In the genomic region with DNA sequence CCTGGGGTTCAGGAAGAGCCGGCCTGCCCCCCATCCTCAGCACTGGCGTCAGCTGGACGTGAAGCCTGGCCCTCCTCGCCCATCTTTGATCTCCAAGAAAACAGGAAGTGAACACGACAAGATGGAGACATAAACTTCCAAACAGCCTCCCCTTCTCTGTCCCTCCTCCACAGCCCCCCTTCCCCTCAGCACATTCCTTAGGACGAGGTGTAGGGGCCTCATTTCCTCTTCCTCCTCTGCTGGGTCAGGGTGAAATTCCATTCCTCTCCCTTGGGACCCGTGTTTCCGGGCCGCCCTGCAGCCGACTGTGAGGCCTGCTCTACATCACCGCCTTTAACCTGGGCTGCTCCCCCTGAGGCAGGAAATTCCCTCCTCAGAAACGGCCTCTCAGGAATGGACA, we compare ENCODE assay signal across 7 mouse cellular contexts. TPM values are rescaled to one million over a fixed set of nuclear protein-coding genes. Genes with fewer than 3 reads are reported as not detected.
A peak's percentile ranks its signal among the peaks of the same experiment; 100 is the strongest.
DNase-seq lines count a peak whose midpoint lies in the region; ATAC-seq and TF ChIP-seq lines count a peak whose summit lies in the region.

No protein-coding gene starts in this region.

- WGBS in heart, embryonic 15.5 days = 44% methylated on average over 12 of the region's 12 CpGs
- WGBS in limb, embryonic 13.5 days = 17% methylated on average over 12 of the region's 12 CpGs
- 60% methylated on average over 11 of the region's 12 CpGs for WGBS in stomach, postnatal 0 days

- H3K4me3 ChIP-seq in E14TG2a.4 (replicated peaks; ENCODE audit: low read length) = 0 out of 2 replicates have a peak overlapping the region, but pooled peaks have one; percentile 3
- H3K4me3 ChIP-seq in heart, embryonic 15.5 days = no peak overlapping the region
- H3K4me3 ChIP-seq in limb, embryonic 13.5 days = no peak overlapping the region
- H3K4me3 ChIP-seq in stomach, postnatal 0 days (ENCODE audit: low read depth, low read length) = no peak overlapping the region

- no peak for TF ChIP-seq EP300 in stomach, postnatal 0 days (optimal IDR thresholded peaks at IDR 0.05)

- peaks cover 50% of the 10 kb centered on the region for H3K4me1 ChIP-seq in E14TG2a.4 (replicated peaks; ENCODE audit: low read depth, low read length)
- peaks cover 40% of the 10 kb centered on the region for H3K4me1 ChIP-seq in heart, embryonic 15.5 days (replicated peaks)
- peaks cover 30% of the 10 kb centered on the region for H3K4me1 ChIP-seq in limb, embryonic 13.5 days
- no peaks in the 10 kb centered on the region for H3K4me1 ChIP-seq in stomach, postnatal 0 days (replicated peaks; ENCODE audit: control insufficient read depth, insufficient read depth)

- no peak overlapping the region; the same call in 1 of the 2 replicates for H3K4me2 ChIP-seq in heart, embryonic 15.5 days
- H3K4me2 ChIP-seq in limb, embryonic 13.5 days (replicated peaks) = no peak overlapping the region
- no peak overlapping the region for H3K4me2 ChIP-seq in stomach, postnatal 0 days (replicated peaks; ENCODE audit: low read depth)

- ATAC-seq in heart, embryonic 15.5 days (replicated peaks; ENCODE audit: insufficient number of reproducible peaks, insufficient read depth, low FRiP score, low read depth) = peak; percentile 70
- ATAC-seq in limb, embryonic 13.5 days (ENCODE audit: low FRiP score, low read depth) = peak; percentile 74
- ATAC-seq in stomach, postnatal 0 days (ENCODE audit: low FRiP score, low TSS enrichment) = peak; percentile 34; the same call in 1 of the 2 replicates

- DNase-seq in adrenal gland, postnatal 36 days = peak; percentile 68 to 77
- peak; percentile 14 for DNase-seq in stomach, postnatal 0 days (ENCODE audit: low spot score)
- no peak for DNase-seq in thymus, adult 18-20 months
- DNase-seq in frontal cortex, postnatal 10 days (ENCODE audit: low spot score in 2 of 2) = no peak

- TF ChIP-seq CTCF in E14TG2a.4 (conservative IDR thresholded peaks at IDR 0.05; ENCODE audit: low read length) = no peak
- TF ChIP-seq CTCF in stomach, postnatal 0 days (IDR thresholded peaks at IDR 0.05; ENCODE audit: low read depth) = no peak

- peaks cover 76% of the 10 kb centered on the region for H3K36me3 ChIP-seq in E14TG2a.4 (ENCODE audit: insufficient read depth, low read length)
- peaks cover 10% of the 10 kb centered on the region; the same call in 1 of the 2 replicates for H3K36me3 ChIP-seq in heart, embryonic 15.5 days
- no peaks in the 10 kb centered on the region for H3K36me3 ChIP-seq in limb, embryonic 13.5 days
- no peaks in the 10 kb centered on the region for H3K36me3 ChIP-seq in stomach, postnatal 0 days (ENCODE audit: control insufficient read depth, insufficient read depth, low read length)

- H3K27ac ChIP-seq in heart, embryonic 15.5 days = peak overlapping the region; percentile 72
- H3K27ac ChIP-seq in limb, embryonic 13.5 days = peak overlapping the region; percentile 82
- peak overlapping the region; percentile 74 for H3K27ac ChIP-seq in stomach, postnatal 0 days (replicated peaks)

- no peaks in the 10 kb centered on the region for H3K27me3 ChIP-seq in E14TG2a.4 (ENCODE audit: insufficient read depth, low read length)
- H3K27me3 ChIP-seq in heart, embryonic 15.5 days = no peaks in the 10 kb centered on the region
- H3K27me3 ChIP-seq in limb, embryonic 13.5 days = no peaks in the 10 kb centered on the region
- H3K27me3 ChIP-seq in stomach, postnatal 0 days (ENCODE audit: control insufficient read depth, insufficient read depth, low read length) = no peaks in the 10 kb centered on the region

- no peak overlapping the region for H3K9ac ChIP-seq in heart, embryonic 15.5 days
- no peak overlapping the region for H3K9ac ChIP-seq in limb, embryonic 13.5 days
- H3K9ac ChIP-seq in stomach, postnatal 0 days (ENCODE audit: low read length) = no peak overlapping the region

- no peaks in the 10 kb centered on the region for H3K9me3 ChIP-seq in E14TG2a.4 (ENCODE audit: low read length)
- H3K9me3 ChIP-seq in heart, embryonic 15.5 days (replicated peaks) = no peaks in the 10 kb centered on the region
- no peaks in the 10 kb centered on the region for H3K9me3 ChIP-seq in limb, embryonic 13.5 days
- H3K9me3 ChIP-seq in stomach, postnatal 0 days (ENCODE audit: control insufficient read depth, low read length) = no peaks in the 10 kb centered on the region

RNA-seq across cellular contexts. Expression of a gene that starts 9.4 kb away (rescaled TPM):
- total RNA-seq in adrenal gland, postnatal 36 days (2021) = 10 to 100 TPM; 96.0 to 97.8 TPM
- polyA plus RNA-seq in heart, embryonic 15.5 days (2015; fragmentation: Nextera tagmentation; extraction: Ambion mirVana) = 144 and 163 TPM in 2 replicates
- 43.5 and 45.6 TPM in 2 replicates for polyA plus RNA-seq in limb, embryonic 13.5 days (2015; fragmentation: Nextera tagmentation; extraction: Ambion mirVana)
- polyA plus RNA-seq in stomach, postnatal 0 days (2015; fragmentation: Nextera tagmentation; extraction: Ambion mirVana) = 23.0 and 23.3 TPM in 2 replicates

RNA-seq across cellular contexts. Expression of a gene that starts 34.3 kb away (rescaled TPM):
- total RNA-seq in adrenal gland, postnatal 36 days (2021) = 10 to 100 TPM; 49.4 to 50.0 TPM
- polyA plus RNA-seq in heart, embryonic 15.5 days (2015; fragmentation: Nextera tagmentation; extraction: Ambion mirVana) = 360 and 390 TPM in 2 replicates
- polyA plus RNA-seq in limb, embryonic 13.5 days (2015; fragmentation: Nextera tagmentation; extraction: Ambion mirVana) = 42.0 and 49.8 TPM in 2 replicates
- polyA plus RNA-seq in stomach, postnatal 0 days (2015; fragmentation: Nextera tagmentation; extraction: Ambion mirVana) = 21.8 and 26.1 TPM in 2 replicates

RNA-seq across cellular contexts. Expression of a gene that starts 48.1 kb away (rescaled TPM):
- total RNA-seq in adrenal gland, postnatal 36 days (2021) = 10 to 100 TPM; 12.8 to 14.9 TPM
- 13.8 and 19.7 TPM in 2 replicates for polyA plus RNA-seq in heart, embryonic 15.5 days (2015; fragmentation: Nextera tagmentation; extraction: Ambion mirVana)
- polyA plus RNA-seq in limb, embryonic 13.5 days (2015; fragmentation: Nextera tagmentation; extraction: Ambion mirVana) = 34.3 and 35.4 TPM in 2 replicates
- 15.1 and 17.3 TPM in 2 replicates for polyA plus RNA-seq in stomach, postnatal 0 days (2015; fragmentation: Nextera tagmentation; extraction: Ambion mirVana)

RNA-seq across cellular contexts. Expression of a gene that starts 56.3 kb away (rescaled TPM):
- 10 to 100 TPM; 38.3 to 58.1 TPM for total RNA-seq in adrenal gland, postnatal 36 days (2021)
- 28.5 and 29.0 TPM in 2 replicates for polyA plus RNA-seq in heart, embryonic 15.5 days (2015; fragmentation: Nextera tagmentation; extraction: Ambion mirVana)
- polyA plus RNA-seq in limb, embryonic 13.5 days (2015; fragmentation: Nextera tagmentation; extraction: Ambion mirVana) = 29.5 and 29.7 TPM in 2 replicates
- polyA plus RNA-seq in stomach, postnatal 0 days (2015; fragmentation: Nextera tagmentation; extraction: Ambion mirVana) = 9.1 and 11.3 TPM in 2 replicates

RNA-seq across cellular contexts. Expression of a gene that starts 57.0 kb away (rescaled TPM):
- 10 to 100 TPM; 74.7 to 76.3 TPM for total RNA-seq in adrenal gland, postnatal 36 days (2021)
- polyA plus RNA-seq in heart, embryonic 15.5 days (2015; fragmentation: Nextera tagmentation; extraction: Ambion mirVana) = 45.5 and 66.6 TPM in 2 replicates
- polyA plus RNA-seq in limb, embryonic 13.5 days (2015; fragmentation: Nextera tagmentation; extraction: Ambion mirVana) = 106 and 112 TPM in 2 replicates
- polyA plus RNA-seq in stomach, postnatal 0 days (2015; fragmentation: Nextera tagmentation; extraction: Ambion mirVana) = 55.8 and 57.8 TPM in 2 replicates

Comparison
In these comparisons a context has a peak if more than half of its experiments do, and no peak if none do; other contexts are left out.
1. DNase-seq: peak in adrenal gland, postnatal 36 days (2 of 2) and stomach, postnatal 0 days (single experiment); none in thymus, adult 18-20 months (0 of 2) and frontal cortex, postnatal 10 days (0 of 2).
2. Peak in every context shown above with its lines, with median percentiles within 50 percentile points of each other: ATAC-seq and H3K27ac ChIP-seq.